Mouse (Mus musculus) spleen, adult 2 months (tissue): ENCODE measurements around the gene Klhl33.

Experiments
- CTCF ChIP-seq: fragments of 200-500 bp; IDR thresholded peaks from 2 replicates; pipeline ENCODE4 v1.5.1; 2011; ENCODE audit warnings: mild to moderate bottlenecking, inconsistent platforms; ENCODE audit not compliant: insufficient read depth, insufficient read length, insufficient replicate concordance; ENCODE audit errors: extremely low read depth
- POLR2A ChIP-seq: fragments of 200-500 bp; IDR thresholded peaks from 2 replicates; pipeline ENCODE4 v1.6.1; 2011; ENCODE audit warnings: low read depth, low read length, inconsistent platforms

DNA sequence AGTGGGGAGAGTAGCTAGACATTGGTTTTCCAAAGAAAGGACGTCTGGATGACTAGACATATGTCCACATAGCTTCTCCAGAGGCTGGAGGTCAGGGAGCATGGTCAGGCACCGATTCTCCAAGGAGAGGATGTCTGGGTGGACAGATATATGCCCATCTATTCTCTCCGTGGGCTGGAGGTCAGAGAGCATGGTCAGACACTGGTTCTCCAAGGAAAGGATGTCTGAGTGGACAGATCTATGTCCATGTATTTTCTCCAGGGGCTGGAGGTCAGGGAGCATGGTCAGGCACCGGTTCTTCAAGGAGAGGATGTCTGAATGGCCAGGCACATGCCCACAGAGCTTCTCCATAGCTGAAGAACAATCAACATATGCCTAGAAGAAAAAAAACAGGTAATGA is 29.1 kb downstream of the Klhl33 start:
- TF ChIP-seq CTCF, result no peak
- TF ChIP-seq POLR2A, result no peak
